Mouse (Mus musculus): ENCODE results near the gene Rab29. TPM values are rescaled to one million over a fixed set of nuclear protein-coding genes. Genes with fewer than 3 reads are reported as not detected.

The Rab29 gene
- polyA plus RNA-seq, 1 experiment = 27.0 TPM

DNA sequence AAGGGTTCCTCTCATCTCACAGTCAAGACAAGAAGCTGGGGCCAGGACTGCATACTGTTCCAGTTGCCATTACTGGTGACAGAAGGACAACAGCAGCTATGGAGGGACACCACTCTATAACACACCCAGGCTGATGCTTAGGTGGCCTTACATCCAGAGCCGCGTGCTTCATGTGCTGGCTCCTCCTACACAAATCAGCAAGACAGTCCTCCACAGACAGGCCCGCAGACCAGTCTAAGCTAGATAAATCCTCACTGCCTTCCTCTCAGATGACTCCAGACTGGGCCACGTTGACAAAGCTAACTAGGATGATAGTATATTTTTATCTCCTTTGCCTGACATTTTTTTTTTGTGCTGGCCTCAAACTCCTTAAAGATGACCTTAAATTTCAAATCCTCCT is 5.2 kb upstream of the Rab29 start:
- Histone ChIP-seq H3K4me1 (ENCODE audit: control insufficient read depth, insufficient read depth, low read length) (no peaks in the 10 kb centered on the region), H3K27ac (ENCODE audit: insufficient read depth, low read depth, low read length) (no peak overlapping the region), H3K4me3 (ENCODE audit: insufficient read depth, low read depth, low read length) (no peak overlapping the region), H3K36me3 (ENCODE audit: control insufficient read depth, insufficient read depth, low read length) (no peaks in the 10 kb centered on the region), H3K27me3 (replicated peaks; ENCODE audit: control insufficient read depth, insufficient read depth, low read length) (no peaks in the 10 kb centered on the region)
- no peak for DNase-seq
- TF ChIP-seq POLR2A (IDR thresholded peaks at IDR 0.05; ENCODE audit: low read depth, low read length) (no peak), CTCF (conservative IDR thresholded peaks at IDR 0.05; ENCODE audit: insufficient read depth, insufficient read length, low read depth, low read length) (no peak)
- WGBS = 73% methylated on average over 4 of the region's 4 CpGs

GRCm38 (mm10) chr1:131865596-131865995 is 1.4 kb upstream of the Rab29 start:
- Histone ChIP-seq H3K27ac (ENCODE audit: insufficient read depth, low read depth, low read length) (no peak overlapping the region), H3K4me3 (ENCODE audit: insufficient read depth, low read depth, low read length) (no peak overlapping the region), H3K27me3 (replicated peaks; ENCODE audit: control insufficient read depth, insufficient read depth, low read length) (no peaks in the 10 kb centered on the region), H3K36me3 (ENCODE audit: control insufficient read depth, insufficient read depth, low read length) (no peaks in the 10 kb centered on the region), H3K4me1 (ENCODE audit: control insufficient read depth, insufficient read depth, low read length) (no peaks in the 10 kb centered on the region; the same call in 1 of the 2 replicates)
- TF ChIP-seq CTCF (conservative IDR thresholded peaks at IDR 0.05; ENCODE audit: insufficient read depth, insufficient read length, low read depth, low read length) (no peak), POLR2A (IDR thresholded peaks at IDR 0.05; ENCODE audit: low read depth, low read length) (no peak)
- no peak for DNase-seq
- 84% methylated on average over 5 of the region's 5 CpGs for WGBS

GRCm38 (mm10) chr1:131866304-131866999 is 572 bp upstream of the Rab29 start:
- 58% methylated on average over 6 of the region's 6 CpGs for WGBS

GRCm38 (mm10) chr1:131867946-131868290 is 894 bp downstream of the Rab29 start:
- DNase-seq = peak; percentile 28
- Histone ChIP-seq H3K27ac (ENCODE audit: insufficient read depth, low read depth, low read length) (0 out of 2 replicates have a peak overlapping the region, but pooled peaks have one; percentile 62), H3K4me1 (ENCODE audit: control insufficient read depth, insufficient read depth, low read length) (no peaks in the 10 kb centered on the region; the same call in 1 of the 2 replicates), H3K27me3 (replicated peaks; ENCODE audit: control insufficient read depth, insufficient read depth, low read length) (no peaks in the 10 kb centered on the region), H3K36me3 (ENCODE audit: control insufficient read depth, insufficient read depth, low read length) (no peaks in the 10 kb centered on the region), H3K4me3 (ENCODE audit: insufficient read depth, low read depth, low read length) (peak overlapping the region; percentile 87)
- WGBS = 14% methylated on average over 10 of the region's 10 CpGs
- no peak for TF ChIP-seq CTCF (conservative IDR thresholded peaks at IDR 0.05; ENCODE audit: insufficient read depth, insufficient read length, low read depth, low read length)
- TF ChIP-seq POLR2A (IDR thresholded peaks at IDR 0.05; ENCODE audit: low read depth, low read length) = no peak

More at GRCm38 (mm10) chr1:131866304-131866999, 572 bp upstream of the Rab29 start:
- H3K27me3 ChIP-seq (replicated peaks; ENCODE audit: control insufficient read depth, insufficient read depth, low read length) = no peaks in the 10 kb centered on the region
- H3K36me3 ChIP-seq (ENCODE audit: control insufficient read depth, insufficient read depth, low read length) = no peaks in the 10 kb centered on the region
- H3K4me1 ChIP-seq (ENCODE audit: control insufficient read depth, insufficient read depth, low read length) = no peaks in the 10 kb centered on the region; the same call in 1 of the 2 replicates
- H3K4me3 ChIP-seq (ENCODE audit: insufficient read depth, low read depth, low read length) = no peak overlapping the region
- H3K27ac ChIP-seq (ENCODE audit: insufficient read depth, low read depth, low read length) = no peak overlapping the region
- DNase-seq = no peak
- TF ChIP-seq POLR2A (IDR thresholded peaks at IDR 0.05; ENCODE audit: low read depth, low read length) (no peak), CTCF (conservative IDR thresholded peaks at IDR 0.05; ENCODE audit: insufficient read depth, insufficient read length, low read depth, low read length) (no peak)

DNA sequence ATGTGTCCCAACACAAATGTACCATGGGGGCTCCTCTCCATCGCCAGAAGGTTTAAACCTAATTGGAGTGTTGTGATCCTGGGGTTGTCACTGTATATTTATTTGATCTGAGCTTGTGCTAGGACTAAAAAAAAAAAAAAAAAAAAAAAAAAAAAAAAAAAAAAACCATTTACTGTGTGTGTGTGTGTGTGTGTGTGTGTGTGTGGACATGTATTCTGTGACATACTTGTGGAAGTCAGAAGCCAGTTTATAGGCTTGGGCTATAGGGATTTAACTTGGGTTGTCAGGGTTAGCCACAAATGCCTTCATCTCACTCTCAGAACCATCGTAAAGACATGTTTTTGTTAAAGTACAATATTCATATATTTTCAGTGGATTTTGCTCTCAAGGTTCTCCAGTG is 2.5 kb downstream of the Rab29 start:
- 91% methylated on average over 2 of the region's 2 CpGs for WGBS
- Histone ChIP-seq H3K27me3 (replicated peaks; ENCODE audit: control insufficient read depth, insufficient read depth, low read length) (no peaks in the 10 kb centered on the region), H3K27ac (ENCODE audit: insufficient read depth, low read depth, low read length) (no peak overlapping the region), H3K36me3 (ENCODE audit: control insufficient read depth, insufficient read depth, low read length) (peaks cover 2% of the 10 kb centered on the region; the same call in 1 of the 2 replicates), H3K4me1 (ENCODE audit: control insufficient read depth, insufficient read depth, low read length) (no peaks in the 10 kb centered on the region; the same call in 1 of the 2 replicates), H3K4me3 (ENCODE audit: insufficient read depth, low read depth, low read length) (no peak overlapping the region)
- DNase-seq = no peak
- no peak for TF ChIP-seq CTCF (conservative IDR thresholded peaks at IDR 0.05; ENCODE audit: insufficient read depth, insufficient read length, low read depth, low read length)
- TF ChIP-seq POLR2A (IDR thresholded peaks at IDR 0.05; ENCODE audit: low read depth, low read length) = no peak

GRCm38 (mm10) chr1:131872856-131873255 is 5.8 kb downstream of the Rab29 start:
- DNase-seq = no peak
- Histone ChIP-seq H3K27ac (ENCODE audit: insufficient read depth, low read depth, low read length) (no peak overlapping the region), H3K4me1 (ENCODE audit: control insufficient read depth, insufficient read depth, low read length) (no peaks in the 10 kb centered on the region; the same call in 1 of the 2 replicates), H3K36me3 (ENCODE audit: control insufficient read depth, insufficient read depth, low read length) (peaks cover 2% of the 10 kb centered on the region; the same call in 1 of the 2 replicates), H3K27me3 (replicated peaks; ENCODE audit: control insufficient read depth, insufficient read depth, low read length) (no peaks in the 10 kb centered on the region), H3K4me3 (ENCODE audit: insufficient read depth, low read depth, low read length) (no peak overlapping the region)
- 64% methylated on average over 1 of the region's 1 CpGs for WGBS
- TF ChIP-seq POLR2A (IDR thresholded peaks at IDR 0.05; ENCODE audit: low read depth, low read length) (no peak), CTCF (conservative IDR thresholded peaks at IDR 0.05; ENCODE audit: insufficient read depth, insufficient read length, low read depth, low read length) (no peak)

DNA sequence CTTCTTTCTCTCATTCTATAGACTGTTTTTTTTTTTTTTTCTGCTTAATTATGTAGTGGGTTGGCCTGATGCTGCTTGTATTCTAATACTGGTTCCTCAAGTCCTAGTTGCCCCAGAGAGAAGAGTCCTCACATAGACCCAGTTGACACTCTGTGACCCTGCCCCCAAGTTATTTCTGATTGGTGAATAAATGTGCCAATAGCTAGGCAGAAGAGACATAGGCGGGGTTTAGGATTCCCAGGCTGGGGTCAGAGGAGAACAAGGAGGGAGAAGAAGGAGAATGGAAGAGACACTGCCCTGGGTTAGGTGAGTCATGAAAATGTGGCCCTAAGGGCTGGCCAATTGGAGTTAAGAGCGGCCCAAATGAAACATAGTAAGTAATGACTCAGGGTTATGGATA is 12.8 kb downstream of the Rab29 start:
- H3K27me3 ChIP-seq (replicated peaks; ENCODE audit: control insufficient read depth, insufficient read depth, low read length) = no peaks in the 10 kb centered on the region
- no peaks in the 10 kb centered on the region for H3K4me1 ChIP-seq (ENCODE audit: control insufficient read depth, insufficient read depth, low read length)
- H3K4me3 ChIP-seq (ENCODE audit: insufficient read depth, low read depth, low read length) = no peak overlapping the region
- no peaks in the 10 kb centered on the region for H3K36me3 ChIP-seq (ENCODE audit: control insufficient read depth, insufficient read depth, low read length)
- TF ChIP-seq POLR2A (IDR thresholded peaks at IDR 0.05; ENCODE audit: low read depth, low read length) = no peak
- TF ChIP-seq CTCF (conservative IDR thresholded peaks at IDR 0.05; ENCODE audit: insufficient read depth, insufficient read length, low read depth, low read length) = no peak
- 77% methylated on average over 2 of the region's 2 CpGs for WGBS
- DNase-seq = no peak
- H3K27ac ChIP-seq (ENCODE audit: insufficient read depth, low read depth, low read length) = no peak overlapping the region
